Mouse (Mus musculus) embryonic facial prominence, embryonic 14.5 days (tissue): ENCODE measurements around the gene Klhl42. TPM values are rescaled to one million over a fixed set of nuclear protein-coding genes. Genes with fewer than 3 reads are reported as not detected.

ENCODE experiments used
- ATAC-seq: fragments of 200-750 bp; cut with Nextera tagmentation; 2 replicates; pipeline ENCODE4 v1.8.0; 2017; ENCODE audit warnings: low read depth, moderate number of reproducible peaks, moderate TSS enrichment
- DNase-seq: peaks from one replicate; pipeline ENCODE4 v3.0.0-alpha.2; 2015; ENCODE audit warnings: low spot score
- H3K27ac ChIP-seq: fragments of 300-500 bp; sonication (generic); replicated peaks from 2 replicates; pipeline ENCODE4 v1.5.1; 2014; ENCODE audit warnings: low read depth, mild to moderate bottlenecking, low read length, moderate library complexity
- H3K27me3 ChIP-seq: fragments of 300-500 bp; sonication (generic); replicated peaks from 2 replicates; pipeline ENCODE4 v1.6.1; 2014; ENCODE audit warnings: low read length; ENCODE audit not compliant: control insufficient read depth, insufficient read depth
- H3K36me3 ChIP-seq: fragments of 300-500 bp; sonication (generic); 2 replicates; pipeline ENCODE4 v1.6.1; 2014; ENCODE audit warnings: low read length, mixed read lengths; ENCODE audit not compliant: control insufficient read depth, insufficient read depth
- H3K4me1 ChIP-seq: fragments of 300-500 bp; sonication (generic); 2 replicates; pipeline ENCODE4 v1.6.1; 2014; ENCODE audit warnings: antibody characterized with exemption, low read length; ENCODE audit not compliant: control insufficient read depth, insufficient read depth
- H3K4me2 ChIP-seq: fragments of 300-500 bp; sonication (generic); 2 replicates; pipeline ENCODE4 v1.6.1; 2014; ENCODE audit warnings: low read depth, mild to moderate bottlenecking, low read length, moderate library complexity, mixed read lengths
- H3K4me3 ChIP-seq: fragments of 300-500 bp; sonication (generic); 2 replicates; pipeline ENCODE4 v1.5.1; 2014; ENCODE audit warnings: low read depth, mild to moderate bottlenecking, low read length
- H3K9ac ChIP-seq: fragments of 300-500 bp; sonication (generic); 2 replicates; pipeline ENCODE4 v1.6.1; 2014; ENCODE audit warnings: low read depth, mild to moderate bottlenecking, low read length, moderate library complexity, mixed read lengths
- H3K9me3 ChIP-seq: fragments of 300-500 bp; sonication (generic); 2 replicates; pipeline ENCODE4 v1.6.1; 2016; ENCODE audit warnings: low read length; ENCODE audit not compliant: control insufficient read depth
- WGBS: fragments of 180-500 bp; shearing (Covaris S2); extraction: QIAGEN DNeasy Blood & Tissue Kit; methylation state at CpG from one replicate; pipeline ENCODE4 v1.1.7; 2014; 5-methylcytosine and 5-hydroxymethylcytosine counted together
- polyA plus RNA-seq: library from polyadenylated mRNA; unstranded; fragments of >200 nt; fragmentation: Nextera tagmentation; extraction: Ambion mirVana; gene quantifications from 2 replicates; pipeline ENCODE4 v1.2.1, GENCODE M21; 2014

The Klhl42 gene
- polyA plus RNA-seq, 1 experiment from 2014 or later: 13.3 TPM

GRCm38 (mm10) chr6:147055374-147055977 is 35.7 kb upstream of the Klhl42 start:
- Histone ChIP-seq H3K4me1 (no peaks in the 10 kb centered on the region), H3K27me3 (no peaks in the 10 kb centered on the region), H3K36me3 (peaks cover 80% of the 10 kb centered on the region), H3K9ac (no peak overlapping the region), H3K27ac (no peak overlapping the region), H3K9me3 (no peaks in the 10 kb centered on the region), H3K4me2 (no peak overlapping the region), H3K4me3 (no peak overlapping the region)
- DNase-seq (no peak), ATAC-seq (0 out of 2 replicates have a peak, but pooled peaks have one; percentile 53)
- WGBS: 74% methylated on average over 10 of the region's 10 CpGs

- no peak overlapping the region for H3K9ac ChIP-seq
- ATAC-seq: no peak
- peaks cover 8% of the 10 kb centered on the region; the same call in 1 of the 2 replicates for H3K4me1 ChIP-seq
- H3K36me3 ChIP-seq: peaks cover 72% of the 10 kb centered on the region
- H3K4me3 ChIP-seq: no peak overlapping the region
- DNase-seq: no peak
- no peaks in the 10 kb centered on the region for H3K27me3 ChIP-seq
- H3K9me3 ChIP-seq: no peaks in the 10 kb centered on the region
- no peak overlapping the region for H3K4me2 ChIP-seq
- H3K27ac ChIP-seq: no peak overlapping the region
- WGBS: 65% methylated on average over 7 of the region's 7 CpGs
Observed at GRCm38 (mm10) chr6:147059326-147059725, 31.9 kb upstream of the Klhl42 start.

GRCm38 (mm10) chr6:147061630-147062029 is 29.5 kb upstream of the Klhl42 start:
- Histone ChIP-seq H3K27ac (no peak overlapping the region), H3K9me3 (no peaks in the 10 kb centered on the region), H3K27me3 (no peaks in the 10 kb centered on the region), H3K36me3 (peaks cover 67% of the 10 kb centered on the region), H3K4me3 (no peak overlapping the region), H3K4me2 (no peak overlapping the region), H3K9ac (no peak overlapping the region), H3K4me1 (peaks cover 8% of the 10 kb centered on the region; the same call in 1 of the 2 replicates)
- ATAC-seq: peak; percentile 83
- DNase-seq: no peak
- 74% methylated on average over 9 of the region's 9 CpGs for WGBS

GRCm38 (mm10) chr6:147062034-147062433 is 29.1 kb upstream of the Klhl42 start:
- Histone ChIP-seq H3K9me3 (no peaks in the 10 kb centered on the region), H3K9ac (no peak overlapping the region), H3K4me1 (peaks cover 8% of the 10 kb centered on the region; the same call in 1 of the 2 replicates), H3K4me2 (0 out of 2 replicates have a peak overlapping the region, but pooled peaks have one; percentile 3), H3K4me3 (no peak overlapping the region), H3K27ac (no peak overlapping the region), H3K27me3 (no peaks in the 10 kb centered on the region), H3K36me3 (peaks cover 67% of the 10 kb centered on the region)
- ATAC-seq (peak; percentile 69; the same call in 1 of the 2 replicates), DNase-seq (peak; percentile 48)
- 63% methylated on average over 7 of the region's 7 CpGs for WGBS

- DNase-seq (peak; percentile 41), ATAC-seq (no peak)
- Histone ChIP-seq H3K9ac (no peak overlapping the region), H3K36me3 (peaks cover 68% of the 10 kb centered on the region), H3K27me3 (no peaks in the 10 kb centered on the region), H3K4me1 (peaks cover 8% of the 10 kb centered on the region; the same call in 1 of the 2 replicates), H3K4me3 (no peak overlapping the region), H3K9me3 (no peaks in the 10 kb centered on the region), H3K27ac (peak overlapping the region; percentile 56; the same call in 1 of the 2 replicates), H3K4me2 (0 out of 2 replicates have a peak overlapping the region, but pooled peaks have one; percentile 3)
- WGBS: 69% methylated on average over 7 of the region's 7 CpGs
Observed at GRCm38 (mm10) chr6:147062694-147063093, 28.5 kb upstream of the Klhl42 start.

- Histone ChIP-seq H3K27me3 (no peaks in the 10 kb centered on the region), H3K9ac (no peak overlapping the region), H3K9me3 (no peaks in the 10 kb centered on the region), H3K36me3 (peaks cover 59% of the 10 kb centered on the region), H3K4me3 (no peak overlapping the region), H3K4me2 (no peak overlapping the region), H3K27ac (no peak overlapping the region), H3K4me1 (peaks cover 8% of the 10 kb centered on the region; the same call in 1 of the 2 replicates)
- WGBS: 83% methylated on average over 10 of the region's 10 CpGs
- DNase-seq: no peak
- no peak for ATAC-seq
Observed at GRCm38 (mm10) chr6:147064226-147064943, 26.8 kb upstream of the Klhl42 start.

GRCm38 (mm10) chr6:147064944-147065261 is 26.3 kb upstream of the Klhl42 start:
- Histone ChIP-seq H3K4me2 (no peak overlapping the region), H3K27me3 (no peaks in the 10 kb centered on the region), H3K4me1 (peaks cover 8% of the 10 kb centered on the region; the same call in 1 of the 2 replicates), H3K36me3 (peaks cover 62% of the 10 kb centered on the region), H3K9ac (no peak overlapping the region), H3K27ac (no peak overlapping the region), H3K9me3 (no peaks in the 10 kb centered on the region), H3K4me3 (no peak overlapping the region)
- WGBS: 84% methylated on average over 6 of the region's 6 CpGs
- DNase-seq: no peak
- ATAC-seq: no peak

GRCm38 (mm10) chr6:147075808-147076387 is 15.3 kb upstream of the Klhl42 start:
- Histone ChIP-seq H3K4me1 (no peaks in the 10 kb centered on the region), H3K4me2 (no peak overlapping the region), H3K9ac (no peak overlapping the region), H3K27me3 (no peaks in the 10 kb centered on the region), H3K4me3 (no peak overlapping the region), H3K9me3 (no peaks in the 10 kb centered on the region), H3K27ac (peak overlapping the region; percentile 10; the same call in 1 of the 2 replicates), H3K36me3 (peaks cover 31% of the 10 kb centered on the region)
- 39% methylated on average over 5 of the region's 5 CpGs for WGBS
- DNase-seq: no peak
- no peak for ATAC-seq
